Mouse (Mus musculus) frontal cortex, adult (tissue): ENCODE results near the gene Acoxl.
"Not testable (repeated sequence)": the region's sequence is repeated elsewhere in the genome, so short reads cannot be mapped to it uniquely, and the experiment has no call there.

Experiments
- ATAC-seq: cut with Nextera tagmentation; 2 replicates; pipeline ENCODE4 v1.9.2; 2017; ENCODE audit warnings: mild to moderate bottlenecking, moderate library complexity, mixed read lengths; ENCODE audit not compliant: low TSS enrichment

The Acoxl gene

GRCm38 (mm10) chr2:128078859-128079258, 240.2 kb downstream of the Acoxl start:
- ATAC-seq: 0 out of 2 replicates have a peak, but pooled peaks have one; percentile 47

- ATAC-seq: no peak
These were observed 240.6 kb downstream of the Acoxl start for GRCm38 (mm10) chr2:128079316-128079715.

- no peak for ATAC-seq
These were observed 245.2 kb downstream of the Acoxl start for GRCm38 (mm10) chr2:128083844-128084243.

- no peak for ATAC-seq
These were observed 245.9 kb downstream of the Acoxl start for GRCm38 (mm10) chr2:128084607-128085006.

GRCm38 (mm10) chr2:128085481-128085880, 246.8 kb downstream of the Acoxl start:
- ATAC-seq: no peak

- ATAC-seq: peak; percentile 79
These were observed 247.7 kb downstream of the Acoxl start for GRCm38 (mm10) chr2:128086301-128086886.

- ATAC-seq: no peak
These were observed 248.4 kb downstream of the Acoxl start for GRCm38 (mm10) chr2:128086996-128087526.

GRCm38 (mm10) chr2:128087798-128088545, 249.3 kb downstream of the Acoxl start:
- no peak for ATAC-seq

- no peak for ATAC-seq
These were observed 251.7 kb downstream of the Acoxl start for GRCm38 (mm10) chr2:128090283-128090885.

GRCm38 (mm10) chr2:128091431-128092369, 253.0 kb downstream of the Acoxl start:
- ATAC-seq: no peak

GRCm38 (mm10) chr2:128092451-128092850, 253.8 kb downstream of the Acoxl start:
- ATAC-seq: no peak

GRCm38 (mm10) chr2:128094196-128094595, 255.5 kb downstream of the Acoxl start:
- no peak for ATAC-seq

- ATAC-seq: no peak
These were observed 255.9 kb downstream of the Acoxl start for GRCm38 (mm10) chr2:128094602-128095001.

GRCm38 (mm10) chr2:128095270-128095669, 256.6 kb downstream of the Acoxl start:
- ATAC-seq: no peak

- no peak for ATAC-seq
These were observed 257.4 kb downstream of the Acoxl start for GRCm38 (mm10) chr2:128096070-128096469.

GRCm38 (mm10) chr2:128098118-128098517, 259.4 kb downstream of the Acoxl start:
- not testable (repeated sequence) for ATAC-seq

- no peak for ATAC-seq
These were observed 263.4 kb downstream of the Acoxl start for GRCm38 (mm10) chr2:128102086-128102485.

GRCm38 (mm10) chr2:128104815-128105214, 266.1 kb downstream of the Acoxl start:
- ATAC-seq: no peak

GRCm38 (mm10) chr2:128105651-128106050, 267.0 kb downstream of the Acoxl start:
- no peak for ATAC-seq

GRCm38 (mm10) chr2:128111537-128111936, 272.9 kb downstream of the Acoxl start:
- ATAC-seq: no peak

- ATAC-seq: no peak
These were observed 275.9 kb downstream of the Acoxl start for GRCm38 (mm10) chr2:128114621-128115020.

GRCm38 (mm10) chr2:128115579-128115978, 276.9 kb downstream of the Acoxl start:
- ATAC-seq: no peak
